Mouse (Mus musculus): ENCODE data around the gene 1500009C09Rik.

DNA sequence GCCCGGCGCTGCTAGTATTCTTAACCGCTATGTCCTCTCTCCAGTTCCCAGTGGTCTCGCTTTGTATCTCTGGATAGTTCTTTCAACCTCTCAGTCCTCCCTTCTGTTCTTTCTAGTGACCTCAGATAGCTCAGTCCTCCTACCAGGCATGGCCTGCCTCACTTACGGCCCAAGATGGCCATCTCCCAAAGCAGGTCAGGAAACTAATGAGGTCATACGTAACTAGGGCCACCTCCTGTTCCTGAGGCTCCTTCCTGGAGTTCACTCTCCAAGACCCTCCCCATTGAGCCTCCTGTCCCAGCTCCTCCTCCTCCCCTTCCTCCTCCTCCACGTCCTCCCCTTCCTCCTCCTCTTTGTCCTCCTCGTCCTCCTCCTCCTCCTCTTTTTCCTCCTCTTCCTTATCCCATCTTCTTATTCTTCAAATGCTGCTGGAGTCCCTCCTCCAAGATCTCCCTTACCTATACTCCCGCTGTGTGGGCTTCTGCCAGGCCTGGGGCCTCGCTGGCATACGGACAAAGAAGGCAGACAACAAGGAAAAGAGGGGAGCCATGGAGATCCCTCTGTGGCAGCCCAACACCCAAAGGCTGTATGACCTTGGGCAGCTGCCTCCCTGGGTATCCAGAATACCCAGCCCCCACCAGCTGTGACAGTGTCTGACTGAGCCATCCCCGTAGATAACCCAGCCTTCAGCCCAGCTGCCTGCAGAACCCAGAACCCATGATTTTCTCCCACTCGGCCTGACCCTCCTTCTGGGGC lies 42.7 kb upstream of the 1500009C09Rik start:
- TF ChIP-seq MAFK (IDR thresholded peaks at IDR 0.05; ENCODE audit: insufficient read depth, low read depth, low read length) = no peak
- no peak for TF ChIP-seq HCFC1 (IDR thresholded peaks at IDR 0.05; ENCODE audit: borderline replicate concordance, insufficient read depth, low read length)
- TF ChIP-seq ZC3H11A (IDR thresholded peaks at IDR 0.05; ENCODE audit: borderline replicate concordance, low read depth, low read length) = no peak
- no peak for TF ChIP-seq ZNF384 (IDR thresholded peaks at IDR 0.05; ENCODE audit: low read depth, low read length)

All from ES-E14 (cell line).